Mouse (Mus musculus) cerebellum, adult 11 months (tissue): ENCODE results near the gene Slc27a4.

Experiments
- DNase-seq: peaks from one replicate; pipeline ENCODE4 v3.0.0; 2022

Slc27a4 gene

DNA sequence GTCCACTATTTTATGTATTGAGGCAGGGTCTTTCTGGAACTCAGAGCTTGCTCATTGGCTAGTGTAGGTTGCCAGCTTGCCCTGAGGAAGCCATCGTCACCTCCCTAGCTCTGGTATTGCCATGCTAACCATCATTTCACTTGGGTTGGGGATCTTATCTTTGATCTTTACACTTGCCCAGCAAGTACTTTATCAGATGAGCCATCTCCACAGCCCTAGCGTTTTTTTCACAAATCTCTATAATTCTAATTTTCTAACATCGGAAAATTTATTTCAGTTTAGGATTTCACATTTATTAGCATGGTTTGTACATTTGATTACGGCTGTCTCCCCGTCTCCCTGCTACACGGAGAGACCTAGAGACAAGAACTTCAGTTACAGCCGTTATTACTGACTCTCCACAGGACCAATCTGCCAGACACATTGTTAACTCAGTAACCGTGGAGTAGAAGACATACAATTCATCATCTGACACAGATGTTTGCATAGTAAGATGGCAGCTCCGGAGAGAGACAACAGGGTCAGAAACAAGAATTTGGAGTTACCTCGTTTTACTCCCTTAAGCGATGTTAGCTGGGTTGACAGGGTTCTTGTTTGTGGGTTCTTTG is 24.0 kb downstream of the Slc27a4 start:
- no peak for DNase-seq

DNA sequence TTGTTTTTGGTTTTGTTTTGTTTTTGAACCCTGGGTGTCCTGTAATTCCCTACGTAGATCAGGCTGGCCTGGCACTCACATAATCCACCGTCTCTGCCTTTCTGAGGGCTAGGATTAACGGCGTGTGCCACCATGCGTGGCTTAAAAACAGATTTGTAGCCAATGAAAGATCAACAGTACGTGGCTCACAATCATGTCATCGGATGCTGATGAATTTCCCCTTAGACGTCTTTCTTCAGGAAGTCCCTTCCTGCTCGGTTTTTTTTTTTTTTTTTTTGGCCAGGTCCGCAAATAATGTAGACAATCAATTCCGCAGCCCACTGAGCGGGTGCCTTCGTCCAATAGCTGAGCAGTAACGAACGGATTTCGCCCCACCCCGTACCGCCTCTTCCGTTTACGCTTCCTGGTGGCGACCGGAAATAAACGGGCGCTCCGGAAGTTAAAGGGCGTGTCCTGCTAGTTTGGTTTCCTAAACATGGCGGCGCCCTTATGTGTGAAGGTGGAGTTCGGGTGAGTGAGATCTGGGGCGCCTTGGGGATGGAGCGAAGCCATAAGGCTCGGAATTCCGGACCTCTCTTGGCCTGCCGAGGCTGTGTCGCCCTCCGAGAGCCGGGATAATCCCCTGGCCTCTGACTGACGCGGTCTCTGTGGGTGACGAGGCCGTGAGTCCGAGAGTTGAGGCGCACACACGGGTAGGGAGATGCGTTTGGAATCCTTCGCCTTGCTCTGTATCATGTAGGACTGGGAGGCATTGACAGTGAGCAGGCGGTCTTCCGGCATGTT is 24.7 kb downstream of the Slc27a4 start:
- DNase-seq, result peak; percentile 92

DNA sequence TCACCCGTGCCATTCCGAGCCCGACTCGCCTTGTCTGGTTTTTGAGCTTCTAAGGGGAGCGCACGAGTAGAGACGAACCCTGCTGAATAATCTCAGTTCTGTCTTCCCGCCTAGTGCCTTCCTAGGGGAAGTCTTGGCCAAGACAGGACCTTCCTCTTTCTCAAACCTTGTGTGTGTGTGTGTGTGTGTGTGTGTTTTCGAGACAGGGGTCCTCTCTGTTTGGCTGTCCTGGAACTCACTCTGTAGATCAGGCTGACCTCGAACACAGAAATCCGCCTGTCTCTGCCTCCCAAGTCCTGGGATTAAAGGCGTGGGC is 25.2 kb downstream of the Slc27a4 start:
- DNase-seq, result no peak

DNA sequence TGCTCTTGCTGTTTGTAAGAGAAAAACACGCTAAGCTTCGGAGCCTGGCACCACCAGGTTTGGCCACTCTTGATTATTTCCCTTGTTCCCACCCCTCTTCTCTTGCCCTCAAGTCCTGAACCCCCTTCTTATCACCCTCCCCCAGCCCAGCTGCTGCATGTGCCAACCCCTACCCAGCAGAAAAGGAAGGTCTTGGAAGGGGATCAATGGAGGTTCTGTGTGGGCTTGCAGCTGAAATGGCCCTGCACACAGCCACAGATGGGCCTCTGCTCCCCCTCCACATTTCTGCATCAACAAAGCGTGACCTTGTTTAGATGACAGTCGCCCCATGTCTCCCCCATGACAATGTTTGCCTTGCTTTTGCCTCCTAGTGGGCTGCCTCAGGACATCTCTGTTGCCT is 28.7 kb downstream of the Slc27a4 start:
- no peak for DNase-seq

DNA sequence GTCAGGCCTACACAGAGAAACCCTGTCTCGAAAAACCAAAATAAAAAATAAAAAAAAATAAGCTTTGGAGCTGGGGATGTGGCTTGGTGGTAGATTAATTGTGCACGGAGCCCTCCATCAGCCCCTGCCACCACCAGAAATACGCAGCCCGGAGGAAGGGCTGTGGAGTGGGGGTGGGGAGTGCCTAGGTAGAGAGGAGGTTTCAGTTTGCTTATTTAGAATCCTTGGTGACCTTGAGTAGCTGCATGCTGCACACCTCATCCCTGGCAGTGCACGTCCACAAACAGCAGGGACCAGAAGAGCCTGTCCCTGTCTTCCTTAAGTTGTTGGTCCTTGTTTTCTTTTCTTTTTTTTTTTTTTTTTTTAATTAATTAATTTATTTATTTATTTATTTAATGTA is 31.4 kb downstream of the Slc27a4 start:
- no peak for DNase-seq

DNA sequence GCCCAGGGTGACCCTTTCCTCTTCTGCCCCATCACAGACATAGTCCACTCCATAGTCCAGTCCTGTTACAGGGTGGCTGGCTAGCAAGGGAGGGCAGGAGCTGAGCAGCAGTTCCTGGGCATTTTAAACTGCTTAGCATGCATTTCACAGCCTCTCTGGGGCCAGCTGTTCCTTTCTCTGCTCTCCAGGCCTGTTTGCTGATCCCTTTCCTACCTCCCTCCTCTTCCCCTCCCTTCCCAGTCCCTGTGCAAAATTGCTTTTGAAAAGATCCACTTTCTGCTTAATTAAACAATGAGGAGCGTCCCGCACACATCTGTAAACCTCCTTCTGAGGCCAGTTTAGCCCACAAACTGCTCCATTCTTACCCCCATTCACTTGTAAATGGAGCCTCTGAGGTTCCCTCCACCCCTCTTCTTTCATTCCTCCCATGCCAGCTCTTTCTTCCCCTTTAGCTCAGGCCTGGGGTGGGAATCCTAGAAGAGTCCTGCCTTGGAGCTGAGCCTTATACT is 33.0 kb downstream of the Slc27a4 start:
- no peak for DNase-seq

DNA sequence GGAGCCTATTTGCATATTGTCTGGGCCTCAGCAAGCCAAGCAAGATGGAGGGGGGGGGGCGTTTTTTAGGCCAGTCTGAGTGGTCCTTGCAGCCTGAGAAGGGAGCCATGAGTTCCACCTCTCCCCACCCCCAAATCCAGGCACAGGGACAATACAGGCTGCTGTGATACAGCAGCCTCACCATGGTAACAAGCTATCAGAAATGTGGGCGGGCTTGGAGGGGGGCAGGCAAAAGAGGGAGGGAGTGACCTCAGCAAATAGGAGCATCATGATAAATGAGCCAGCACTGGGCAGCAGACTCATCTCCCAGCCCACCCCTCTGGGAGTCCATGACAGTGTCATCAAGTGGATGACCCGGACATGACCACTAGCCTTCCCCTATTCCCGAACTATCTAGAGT is 37.0 kb downstream of the Slc27a4 start:
- no peak for DNase-seq

DNA sequence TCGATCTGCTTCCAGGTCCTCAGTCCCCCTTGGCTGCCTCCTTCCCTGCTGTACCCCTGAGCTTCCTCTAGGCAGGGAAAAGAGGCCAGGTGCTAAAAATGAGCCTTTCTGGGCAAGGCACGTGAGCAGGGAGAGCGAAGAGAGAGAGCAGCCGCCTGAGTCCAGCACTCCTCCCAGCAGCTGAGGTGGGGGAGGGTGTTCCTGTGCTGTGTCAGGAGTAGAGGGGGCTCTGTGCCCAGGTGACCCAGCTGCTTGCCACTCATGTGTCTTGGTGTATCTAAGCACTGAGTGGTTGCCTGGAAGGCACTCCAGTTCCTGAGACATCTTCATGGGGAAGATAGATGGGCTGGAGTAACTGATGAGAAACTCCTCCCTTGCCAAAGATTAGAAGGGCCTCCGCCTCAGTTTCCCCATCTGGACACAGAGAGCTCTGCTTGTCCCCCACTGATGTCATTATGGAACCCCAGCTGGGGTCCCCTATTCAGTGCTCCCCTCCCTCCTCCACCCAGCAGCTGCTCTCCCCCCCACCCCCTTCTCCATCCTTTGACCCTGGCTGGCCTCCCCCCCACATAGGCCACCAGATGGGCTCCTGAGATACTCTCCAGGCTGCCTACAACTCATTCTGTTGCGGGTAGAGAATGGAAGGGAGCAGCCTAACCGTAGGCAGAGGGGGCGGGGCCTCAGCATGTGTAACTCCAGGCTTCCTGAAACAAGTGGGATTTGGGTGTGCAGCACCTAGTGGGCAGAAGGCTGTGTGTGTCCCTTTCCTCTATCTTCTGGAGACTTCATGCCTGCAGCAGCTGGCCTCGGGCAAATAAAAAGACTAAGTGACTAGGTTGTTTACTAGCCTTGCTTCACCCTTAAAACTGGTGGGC is 41.0 kb downstream of the Slc27a4 start:
- DNase-seq, result no peak

DNA sequence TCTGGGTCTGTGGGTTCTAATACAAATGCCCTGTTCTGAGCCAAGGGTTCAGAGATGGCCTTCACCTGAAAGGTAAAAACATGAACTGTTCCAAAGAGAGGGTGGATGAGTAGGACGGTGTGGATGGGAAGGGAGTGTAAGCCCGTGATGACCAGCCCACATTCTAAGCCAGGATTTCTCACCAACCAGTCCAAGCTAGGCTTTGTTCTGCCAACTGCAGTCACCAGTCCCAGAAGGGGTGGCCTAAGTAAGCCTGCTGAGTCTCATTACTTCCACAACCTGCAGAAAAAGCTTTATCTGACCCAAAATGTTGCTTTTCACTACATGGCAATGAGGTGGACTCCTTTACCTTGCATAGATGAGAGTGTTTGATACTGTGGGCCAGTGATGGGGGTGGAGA is 41.7 kb downstream of the Slc27a4 start:
- no peak for DNase-seq

DNA sequence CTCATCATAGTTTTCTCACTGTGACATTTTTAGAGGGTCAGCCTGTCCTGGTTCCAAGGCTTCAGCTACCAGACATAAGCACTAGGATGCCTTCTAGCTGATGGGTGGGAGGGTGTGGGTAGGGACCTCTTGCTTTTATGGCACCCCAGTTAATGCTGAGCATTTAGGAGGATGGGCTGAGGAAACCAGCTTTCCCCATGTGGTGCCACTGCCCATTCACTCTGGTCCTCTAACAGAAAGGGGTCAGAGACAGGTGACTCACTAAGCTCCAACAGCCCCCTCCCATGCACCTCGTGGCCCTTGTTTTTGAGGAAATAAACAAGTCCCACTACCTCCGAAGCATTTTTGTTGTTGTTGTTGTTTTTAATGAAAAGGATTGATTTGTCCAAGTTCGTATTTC is 42.2 kb downstream of the Slc27a4 start:
- no peak for DNase-seq

DNA sequence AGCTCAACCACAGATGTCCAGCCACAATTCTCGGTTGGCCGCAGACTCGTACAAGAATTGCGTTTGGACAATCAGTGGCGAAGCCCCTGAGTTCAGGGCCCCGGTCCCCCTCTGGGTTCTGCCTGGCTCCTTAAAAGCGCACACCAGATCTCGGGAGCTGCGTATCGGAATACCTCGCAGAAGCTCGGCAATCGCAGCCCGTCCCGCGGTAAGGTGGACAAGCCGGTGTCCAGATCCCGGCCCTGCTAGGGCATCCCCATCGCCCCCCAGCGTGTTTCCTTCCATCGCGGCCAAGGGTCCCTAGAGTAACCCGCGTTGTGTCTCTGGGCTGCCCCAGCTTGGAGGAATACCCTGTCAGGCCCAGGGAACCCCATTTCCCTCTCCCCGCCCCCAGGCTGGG is 43.2 kb downstream of the Slc27a4 start:
- DNase-seq, result no peak

DNA sequence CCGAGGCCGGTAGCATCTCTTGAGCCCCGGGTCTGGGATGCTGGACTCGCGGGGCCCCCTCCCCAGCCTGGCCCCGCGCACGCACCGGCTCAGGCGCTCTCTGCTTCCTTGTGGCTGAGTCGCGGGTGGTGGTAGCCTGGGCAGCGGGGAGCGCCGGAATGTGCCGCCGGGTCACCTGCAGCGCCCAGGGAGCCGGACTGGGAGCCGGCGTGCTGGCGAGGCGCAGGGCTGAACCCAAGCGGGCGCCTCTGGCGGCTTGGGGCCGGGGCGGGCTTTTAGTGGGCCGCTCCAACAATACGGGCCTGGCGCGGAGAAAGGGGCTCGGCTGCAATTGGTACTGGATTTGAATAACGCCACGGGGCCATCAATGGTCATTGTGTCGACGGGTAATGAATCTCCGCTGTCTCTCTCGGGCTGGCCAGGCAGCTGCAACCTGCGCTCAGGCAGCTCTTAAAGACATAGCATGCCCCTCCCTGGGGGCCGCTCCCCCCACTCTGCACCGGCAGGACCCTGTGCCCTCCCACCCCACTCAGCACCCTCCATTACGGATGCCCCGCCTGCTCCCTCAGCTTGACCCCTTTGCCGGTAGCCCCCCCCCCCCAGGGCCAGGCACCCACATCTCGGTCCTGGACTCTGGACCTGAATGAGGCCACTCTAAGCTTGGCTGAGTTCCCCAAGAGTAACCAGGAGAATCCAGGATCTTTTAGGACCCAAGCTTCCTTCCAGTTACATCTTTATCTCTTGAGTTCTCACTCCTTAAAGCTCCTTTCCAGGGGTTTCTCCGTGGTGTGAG is 43.8 kb downstream of the Slc27a4 start:
- no peak for DNase-seq

DNA sequence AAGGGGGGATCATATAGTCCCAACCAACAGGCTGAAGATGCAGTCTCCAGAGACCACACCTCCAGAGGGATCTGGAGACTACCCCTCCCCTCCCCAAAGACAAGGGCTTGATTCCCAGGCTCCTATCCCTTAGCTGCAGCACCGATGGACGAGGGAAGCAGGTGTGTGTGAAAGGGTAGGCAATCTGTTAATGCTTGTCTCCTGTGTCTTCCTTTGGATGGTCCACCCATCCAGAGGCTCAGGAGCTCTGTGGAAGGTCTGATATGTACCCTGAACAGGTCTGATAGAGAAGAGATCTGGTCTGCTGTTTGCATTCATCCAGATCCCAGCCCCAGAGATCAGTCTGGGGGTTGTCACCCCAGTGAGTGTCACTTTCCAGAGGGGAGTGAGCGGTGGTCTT is 44.5 kb downstream of the Slc27a4 start:
- DNase-seq, result no peak

DNA sequence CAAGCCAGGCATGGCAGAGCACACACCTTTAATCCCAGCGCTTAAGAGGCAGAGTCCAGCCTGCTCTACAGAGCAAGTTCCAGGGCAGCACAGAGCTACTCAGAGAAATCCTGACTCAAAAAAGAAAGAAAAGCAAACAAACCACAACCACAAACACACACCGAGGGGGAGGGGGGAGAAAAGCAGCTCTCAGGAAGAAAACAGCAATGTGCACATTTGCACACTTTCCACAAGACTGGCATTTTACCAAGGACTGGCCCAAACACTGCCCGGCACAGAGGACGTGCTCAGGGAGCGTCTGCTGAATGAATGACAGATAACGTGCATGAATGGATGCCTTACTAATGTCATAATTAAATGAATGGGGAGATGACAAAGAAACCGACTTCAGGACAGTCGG is 46.6 kb downstream of the Slc27a4 start:
- DNase-seq, result no peak

DNA sequence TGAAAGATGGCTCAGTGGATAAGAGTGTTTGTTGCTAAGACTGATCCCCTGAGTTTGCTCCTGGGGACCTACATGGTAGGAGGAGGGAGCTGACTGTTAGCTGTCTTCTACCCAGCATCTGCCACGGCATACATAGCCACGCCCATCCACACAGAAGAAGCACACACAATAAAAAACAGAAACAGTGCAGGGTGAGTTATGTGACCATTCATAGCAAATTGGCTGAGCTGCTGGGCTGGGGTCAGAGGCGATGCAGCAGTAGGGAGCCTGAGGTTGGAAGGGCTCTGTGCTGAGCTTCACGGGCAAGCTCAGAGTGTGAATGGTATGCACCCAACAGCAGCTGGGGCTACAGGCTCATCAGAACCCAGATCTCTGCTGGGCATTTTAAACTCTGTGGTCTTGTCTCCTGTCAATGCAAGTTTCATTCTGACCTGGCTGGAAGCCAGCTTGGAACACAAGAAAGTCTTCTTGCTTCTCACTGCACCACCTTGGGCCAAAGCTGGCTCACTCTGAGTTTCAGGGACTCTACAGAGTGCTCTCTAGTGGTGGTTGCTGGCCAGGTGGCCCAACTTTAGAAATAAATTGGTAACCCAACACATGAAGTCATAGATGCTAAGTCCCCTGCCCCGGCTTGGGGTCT is 47.5 kb downstream of the Slc27a4 start:
- DNase-seq, result no peak

DNA sequence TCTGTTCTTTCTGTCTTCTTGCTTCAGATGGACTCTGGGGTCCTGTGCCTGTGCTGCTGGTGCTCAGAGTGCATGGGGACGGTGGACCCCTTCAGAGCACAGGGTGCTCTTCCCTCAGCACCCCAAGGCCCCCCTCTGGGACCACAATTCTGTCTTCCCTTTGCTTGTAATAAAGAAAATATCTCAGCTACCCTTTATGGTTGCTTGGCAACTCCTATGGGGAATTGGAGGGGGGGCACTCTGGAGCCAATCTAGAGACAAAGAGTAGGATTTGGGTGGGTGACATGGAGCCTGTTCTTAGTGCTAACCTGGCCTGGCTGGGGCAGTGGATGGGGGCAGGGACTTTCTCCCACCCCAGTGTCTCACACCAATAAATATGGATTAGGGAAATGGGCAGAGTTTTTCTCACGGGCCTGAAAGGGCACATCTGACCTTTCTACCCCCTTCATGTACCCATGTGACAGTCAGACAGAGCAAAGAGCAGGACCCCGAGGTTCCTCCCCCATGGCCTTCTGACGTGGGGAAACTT is 50.6 kb downstream of the Slc27a4 start:
- no peak for DNase-seq

DNA sequence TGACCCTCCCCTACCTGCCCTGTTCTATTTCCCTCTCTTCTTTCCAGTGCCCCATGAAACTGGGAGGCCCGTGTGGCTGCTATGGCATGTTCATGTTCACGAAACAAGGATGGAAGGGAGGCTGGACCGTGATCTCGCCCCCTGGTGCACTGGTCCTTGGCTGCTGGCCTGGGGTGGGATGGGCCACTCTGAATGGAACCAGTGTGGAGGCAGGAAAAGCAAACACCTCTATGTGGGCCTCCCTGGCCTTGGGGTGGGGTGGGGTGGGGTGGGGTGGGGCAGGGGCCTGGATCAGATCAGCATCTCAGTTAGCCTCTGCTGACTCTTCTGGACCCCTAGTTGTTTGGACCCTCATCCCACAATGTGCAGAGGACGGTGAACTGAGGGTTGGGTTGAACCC is 51.3 kb downstream of the Slc27a4 start:
- DNase-seq, result no peak

DNA sequence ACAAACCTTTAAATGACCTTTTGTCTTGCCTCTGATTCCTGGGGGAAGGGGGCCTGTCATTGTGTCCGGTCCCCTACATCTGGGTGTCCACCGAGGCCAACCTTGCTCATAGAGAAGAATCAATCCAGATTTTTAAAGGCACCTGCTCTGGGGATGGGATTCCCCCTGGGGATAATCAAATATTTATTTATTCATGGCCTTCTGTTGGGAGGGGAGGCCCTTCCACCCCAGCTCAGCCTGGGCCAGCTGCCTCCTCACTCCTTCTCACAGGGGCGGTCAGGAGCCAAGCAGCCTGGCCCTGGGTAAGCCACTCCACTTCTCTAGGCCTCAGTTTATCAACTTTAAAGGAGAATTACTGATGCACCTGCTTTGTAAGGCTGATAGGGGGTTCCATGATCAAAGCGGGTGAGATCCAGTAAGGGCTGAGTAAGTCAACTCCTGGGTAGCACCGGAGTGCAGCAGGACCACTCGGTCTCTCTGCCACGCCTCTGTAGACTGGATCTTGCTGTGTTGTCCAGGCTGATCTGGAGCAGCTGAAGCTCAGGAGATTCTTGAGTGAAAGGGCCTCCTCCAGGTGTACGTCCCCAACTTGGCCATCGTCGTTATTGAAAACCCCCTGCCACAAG is 53.3 kb downstream of the Slc27a4 start:
- no peak for DNase-seq

DNA sequence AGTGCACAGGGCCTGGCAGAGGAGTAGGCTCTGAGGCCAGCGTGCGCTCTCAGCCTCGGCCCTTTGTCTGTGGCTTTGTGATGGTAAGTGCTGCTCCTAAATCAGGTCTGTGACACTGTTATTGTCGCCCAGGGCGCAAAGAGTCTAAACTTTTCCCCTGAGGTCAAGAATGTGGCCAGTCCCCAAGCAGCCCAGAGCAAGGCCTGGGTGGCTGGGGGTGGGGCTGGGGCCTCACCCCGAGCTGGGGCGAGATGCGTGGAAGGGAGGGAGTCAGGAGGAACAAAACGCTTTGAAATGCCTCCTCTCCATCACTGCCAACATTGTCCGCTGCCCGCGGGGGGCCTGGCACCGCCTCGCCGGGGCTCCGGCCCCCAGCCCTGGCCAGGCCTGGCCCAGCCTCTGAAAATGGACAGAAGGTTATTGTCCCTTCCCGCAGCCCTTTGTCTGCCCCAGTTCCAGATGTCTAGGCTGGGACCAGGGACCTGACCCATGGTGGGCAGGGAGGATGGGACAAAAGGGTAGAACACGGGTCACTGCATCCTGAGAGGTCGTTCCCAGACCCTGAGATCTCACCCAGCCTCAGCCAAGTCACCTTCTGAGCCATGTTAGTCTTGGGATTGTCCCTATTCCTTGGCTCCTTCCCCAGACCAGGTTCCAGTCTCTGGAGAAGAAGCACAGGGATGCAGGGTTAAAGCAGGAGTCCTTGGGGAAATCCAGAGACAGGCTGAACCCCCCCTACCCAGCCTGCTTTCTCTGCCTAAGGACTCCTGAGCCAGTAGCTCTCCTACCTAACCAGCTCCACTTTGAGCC is 54.2 kb downstream of the Slc27a4 start:
- DNase-seq, result no peak

DNA sequence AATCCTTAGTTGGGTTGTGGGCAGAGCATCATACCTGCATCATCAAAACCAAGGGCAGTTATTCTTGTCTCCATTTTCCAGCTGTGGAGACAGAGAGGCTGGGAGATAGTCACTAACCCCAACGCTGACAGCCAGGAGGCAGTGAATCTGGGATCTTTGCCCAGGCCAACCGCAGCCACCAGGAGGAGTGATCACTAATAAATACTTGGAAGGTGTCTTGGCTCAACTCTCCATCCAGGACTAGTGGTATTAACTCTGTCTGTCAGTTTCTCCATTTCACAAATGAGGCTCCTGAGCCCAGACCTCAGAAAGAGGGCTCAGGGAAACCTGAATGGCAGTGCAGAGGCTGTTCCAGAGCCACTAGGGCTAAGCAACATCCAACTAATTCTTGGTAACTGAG is 54.9 kb downstream of the Slc27a4 start:
- no peak for DNase-seq

DNA sequence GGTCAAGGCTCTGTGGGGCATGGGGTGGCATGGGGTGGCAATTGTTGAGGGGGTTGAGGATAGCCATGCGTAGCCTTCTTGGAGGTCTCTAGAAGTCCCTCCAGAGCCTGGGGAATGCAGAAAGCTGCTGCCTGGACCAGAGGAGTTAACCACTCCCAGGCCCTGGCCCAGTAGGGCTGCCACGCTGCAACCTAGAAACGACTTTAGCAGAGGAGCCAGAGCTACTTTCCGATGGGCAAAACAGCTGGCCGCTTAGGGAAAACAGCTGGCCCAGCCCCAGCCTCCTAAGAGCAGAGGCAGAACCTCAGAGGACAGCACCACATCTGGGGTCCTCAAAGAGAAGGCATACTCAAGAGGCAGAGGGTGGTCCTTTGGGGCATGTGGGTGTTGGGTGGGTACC is 55.5 kb downstream of the Slc27a4 start:
- no peak for DNase-seq
